Mouse (Mus musculus) MEL (cell line): ENCODE results near the gene Ccdc167. TPM values are rescaled to one million over a fixed set of nuclear protein-coding genes. Genes with fewer than 3 reads are reported as not detected.

Experiments used
- DNase-seq: peaks from one replicate; pipeline ENCODE4 v3.0.0; 2011; ENCODE audit warnings: low read depth, low spot score
- H3K27ac ChIP-seq: 2 replicates; pipeline ENCODE4 v1.5.1; 2012; ENCODE audit warnings: low read depth, mild to moderate bottlenecking, control low read depth, low read length, moderate library complexity; ENCODE audit not compliant: control insufficient read depth
- H3K27me3 ChIP-seq, 2 experiments: fragments of 150-350 bp in 1 of 2; sonication (generic) in 1 of 2; 2 replicates each; pipeline ENCODE4 v1.6.1; 2012; ENCODE audit warnings: low read length in 2 of 2, mild to moderate bottlenecking in 2 of 2, improper control_type of control experiment in 1 of 2, moderate library complexity in 1 of 2; ENCODE audit not compliant: insufficient read depth in 2 of 2, control insufficient read depth in 1 of 2
- H3K36me3 ChIP-seq, 2 experiments: 2 replicates each; pipeline ENCODE4 v1.6.1; 2012 to 2014; ENCODE audit warnings: low read length in 2 of 2, improper control_type of control experiment in 1 of 2, inconsistent platforms in 1 of 2, mild to moderate bottlenecking in 1 of 2; ENCODE audit not compliant: insufficient read depth in 2 of 2, control insufficient read depth in 1 of 2
- H3K4me1 ChIP-seq, 2 experiments: fragments of 150-350 bp in 1 of 2; sonication (generic) in 1 of 2; 2 replicates each; pipeline ENCODE4 v1.6.1; 2012; ENCODE audit warnings: low read length in 2 of 2, improper control_type of control experiment in 1 of 2, mild to moderate bottlenecking in 1 of 2; ENCODE audit not compliant: insufficient read depth in 2 of 2, control insufficient read depth in 1 of 2
- H3K4me3 ChIP-seq, 2 experiments: fragments of 150-350 bp in 1 of 2; sonication (generic) in 1 of 2; 2 replicates each; pipeline ENCODE4 v1.5.1; 2012; ENCODE audit warnings: low read depth in 2 of 2, low read length in 2 of 2, mild to moderate bottlenecking in 2 of 2, moderate library complexity in 2 of 2, control low read depth in 1 of 2, improper control_type of control experiment in 1 of 2; ENCODE audit not compliant: control insufficient read depth in 1 of 2, insufficient read depth in 1 of 2
- H3K79me2 ChIP-seq: 2 replicates; pipeline ENCODE4 v1.6.1; 2012; ENCODE audit warnings: mild to moderate bottlenecking, low read length, moderate library complexity; ENCODE audit not compliant: control insufficient read depth, poor library complexity, insufficient read depth
- H3K9ac ChIP-seq: 2 replicates; pipeline ENCODE4 v1.6.1; 2012; ENCODE audit warnings: low read depth, mild to moderate bottlenecking, control low read depth, low read length, moderate library complexity; ENCODE audit not compliant: control insufficient read depth, poor library complexity, severe bottlenecking
- H3K9me3 ChIP-seq: fragments of 150-350 bp; sonication (generic); replicated peaks from 2 replicates; pipeline ENCODE4 v1.6.1; 2012; ENCODE audit warnings: mild to moderate bottlenecking, low read length, improper control_type of control experiment, moderate library complexity; ENCODE audit not compliant: insufficient read depth
- BHLHE40 ChIP-seq: IDR thresholded peaks from 2 replicates; pipeline ENCODE4 v1.6.1; 2012; ENCODE audit warnings: low read depth, mild to moderate bottlenecking, inconsistent platforms, low read length, improper control_type of control experiment, borderline replicate concordance
- ELF1 ChIP-seq: IDR thresholded peaks from 2 replicates; pipeline ENCODE4 v1.6.1; 2014; ENCODE audit warnings: low read depth, mild to moderate bottlenecking, inconsistent platforms, low read length, improper control_type of control experiment, moderate library complexity
- ETS1 ChIP-seq: IDR thresholded peaks from 2 replicates; pipeline ENCODE4 v1.6.1; 2012; ENCODE audit warnings: low read depth, mild to moderate bottlenecking, inconsistent platforms, low read length, improper control_type of control experiment, moderate library complexity
- GATA1 ChIP-seq: IDR thresholded peaks from 2 replicates; pipeline ENCODE4 v1.6.1; 2011; ENCODE audit warnings: low read depth, low read length, improper control_type of control experiment
- MAX ChIP-seq: IDR thresholded peaks from 2 replicates; pipeline ENCODE4 v1.6.1; 2011; ENCODE audit warnings: low read length, improper control_type of control experiment
- MAZ ChIP-seq: IDR thresholded peaks from 2 replicates; pipeline ENCODE4 v1.6.1; 2012; ENCODE audit warnings: low read depth, mild to moderate bottlenecking, inconsistent platforms, low read length, improper control_type of control experiment
- MYB ChIP-seq: IDR thresholded peaks from 2 replicates; pipeline ENCODE4 v1.6.1; 2011; ENCODE audit warnings: mild to moderate bottlenecking, low read depth, low read length, improper control_type of control experiment
- MYC ChIP-seq: IDR thresholded peaks from 2 replicates; pipeline ENCODE4 v1.6.1; 2011; ENCODE audit warnings: low read depth, mild to moderate bottlenecking, low read length, improper control_type of control experiment, moderate library complexity
- NRF1 ChIP-seq: IDR thresholded peaks from 2 replicates; pipeline ENCODE4 v1.6.1; 2014; ENCODE audit warnings: low read depth, mild to moderate bottlenecking, inconsistent platforms, low read length, improper control_type of control experiment, moderate library complexity; ENCODE audit not compliant: poor library complexity, insufficient read depth, severe bottlenecking
- POLR2AphosphoS2 ChIP-seq: IDR thresholded peaks from 2 replicates; pipeline ENCODE4 v1.6.1; 2011; ENCODE audit warnings: low read length, improper control_type of control experiment
- POLR2AphosphoS5 ChIP-seq: IDR thresholded peaks from 2 replicates; pipeline ENCODE4 v1.6.1; 2012; ENCODE audit warnings: low read depth, borderline replicate concordance, mild to moderate bottlenecking, inconsistent platforms, low read length, moderate library complexity, mixed read lengths
- RAD21 ChIP-seq: IDR thresholded peaks from 2 replicates; pipeline ENCODE4 v1.6.1; 2011; ENCODE audit warnings: mild to moderate bottlenecking, low read depth, low read length, improper control_type of control experiment
- SIN3A ChIP-seq: IDR thresholded peaks from 2 replicates; pipeline ENCODE4 v1.6.1; 2012; ENCODE audit warnings: low read length, improper control_type of control experiment, inconsistent platforms
- TAL1 ChIP-seq: IDR thresholded peaks from 2 replicates; pipeline ENCODE4 v1.6.1; 2012; ENCODE audit warnings: mild to moderate bottlenecking, inconsistent platforms, low read length, moderate library complexity, mixed read lengths
- TBP ChIP-seq: IDR thresholded peaks from 2 replicates; pipeline ENCODE4 v1.8.0; 2011; ENCODE audit warnings: low read depth, low read length, improper control_type of control experiment
- TCF12 ChIP-seq: IDR thresholded peaks from 2 replicates; pipeline ENCODE4 v1.6.1; 2014; ENCODE audit warnings: low read depth, mild to moderate bottlenecking, inconsistent platforms, low read length, improper control_type of control experiment, moderate library complexity
- ZKSCAN1 ChIP-seq: IDR thresholded peaks from 2 replicates; pipeline ENCODE4 v1.6.1; 2012; ENCODE audit warnings: low read depth, mild to moderate bottlenecking, inconsistent platforms, low read length, improper control_type of control experiment, moderate library complexity
- ZMIZ1 ChIP-seq: IDR thresholded peaks from 2 replicates; pipeline ENCODE4 v1.6.1; 2012; ENCODE audit warnings: low read depth, mild to moderate bottlenecking, inconsistent platforms, low read length, improper control_type of control experiment, moderate library complexity
- polyA plus RNA-seq, 2 experiments: library from polyadenylated mRNA; stranded (reverse) in 1 of 2; unstranded in 1 of 2; fragments of >175 nt in 1 of 2; fragments of >200 nt in 1 of 2; gene quantifications; 2 replicates each; pipeline versions ENCODE4 v1.2.1 to v1.2.4; 2012; ENCODE audit warnings: low replicate concordance in 2 of 2, low read depth in 1 of 2; ENCODE audit not compliant: insufficient read length in 2 of 2, insufficient read depth in 1 of 2, missing spikeins in 1 of 2
- total RNA-seq: library from RNA; depleted of rRNA; stranded (reverse); fragments of 300-350 nt; gene quantifications from 2 replicates; pipeline ENCODE4 v1.2.3, GENCODE M21; 2012

The Ccdc167 gene
- total and polyA plus RNA-seq, 3 experiments: 12.1 to 13.4 TPM; not detected in 1

DNA sequence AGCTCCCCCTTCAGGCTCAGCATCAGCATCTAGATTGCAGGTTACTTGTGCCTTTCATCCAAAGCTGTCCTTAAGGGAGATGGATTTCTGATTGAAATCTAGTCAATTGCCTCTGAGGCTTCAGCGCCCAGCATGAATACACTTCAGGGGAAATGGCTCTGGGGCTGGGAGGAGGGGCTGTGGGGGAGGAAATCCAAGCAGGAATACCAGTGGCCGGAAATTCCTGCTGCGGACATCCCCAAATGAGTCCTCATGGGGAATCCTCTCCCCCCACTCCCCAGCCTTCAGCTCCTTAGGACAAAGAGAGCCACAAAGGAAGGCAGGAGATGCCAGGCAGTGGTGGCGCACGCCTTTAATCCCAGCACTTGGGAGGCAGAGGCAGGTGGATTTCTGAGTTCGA is 30.6 kb upstream of the Ccdc167 start:
- H3K36me3 ChIP-seq: no peaks in the 10 kb centered on the region
- H3K9me3 ChIP-seq: no peaks in the 10 kb centered on the region
- H3K27me3 ChIP-seq: peaks cover 18 to 28% of the 10 kb centered on the region in 2 experiments
- no peak overlapping the region for H3K27ac ChIP-seq
- H3K9ac ChIP-seq: no peak overlapping the region
- no peak for DNase-seq
- H3K4me3 ChIP-seq: no peak overlapping the region
- TF ChIP-seq ZMIZ1 (no peak), GATA1 (no peak), POLR2AphosphoS5 (no peak), ELF1 (no peak), MAX (no peak)
- H3K4me1 ChIP-seq: no peaks in the 10 kb centered on the region
- H3K79me2 ChIP-seq: no peaks in the 10 kb centered on the region

DNA sequence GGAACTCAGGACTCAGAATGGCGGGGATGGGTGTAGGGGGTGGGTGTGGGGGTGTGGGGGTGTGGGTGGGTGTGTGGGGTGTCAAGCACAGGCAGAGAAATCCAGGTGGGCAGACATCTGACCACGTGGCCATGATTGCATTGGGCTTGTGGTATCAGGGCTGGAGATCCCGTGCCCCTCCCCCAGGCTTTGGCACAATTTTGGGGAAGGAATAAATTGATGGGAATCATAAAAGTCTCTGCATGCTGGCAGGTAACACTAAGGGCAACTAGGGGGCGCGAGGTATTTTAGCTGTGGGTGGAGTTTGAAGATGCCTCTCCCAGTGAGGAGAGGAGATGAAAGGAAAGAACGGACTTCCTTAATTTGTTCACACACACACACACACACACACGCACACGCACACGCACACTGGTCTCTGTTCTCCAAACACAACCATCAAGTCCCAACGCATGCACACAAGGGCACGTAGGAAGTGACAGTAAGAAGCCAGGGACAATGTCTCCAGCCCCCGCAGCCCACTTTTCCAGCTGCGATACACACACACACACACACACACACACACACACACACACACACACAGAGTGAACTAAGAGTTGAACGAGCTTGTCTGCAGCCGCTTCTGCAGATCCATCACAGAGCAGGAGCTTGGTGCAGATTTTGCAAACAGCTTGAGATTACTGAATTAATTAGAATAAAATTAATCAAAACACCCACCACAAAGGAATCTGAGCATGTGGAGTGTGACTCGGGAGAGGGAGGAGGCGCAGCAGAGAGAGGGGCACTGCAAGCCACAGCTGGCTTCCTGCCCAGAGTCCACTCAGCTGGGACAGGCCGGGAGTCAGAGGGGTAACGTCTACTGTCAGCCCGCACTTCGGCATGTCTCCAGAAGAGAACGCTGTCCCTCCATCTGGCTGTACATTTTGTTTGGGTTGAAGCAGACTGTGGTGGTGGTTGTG is 21.3 kb upstream of the Ccdc167 start:
- H3K9ac ChIP-seq: no peak overlapping the region
- no peaks in the 10 kb centered on the region for H3K36me3 ChIP-seq
- no peak overlapping the region for H3K4me3 ChIP-seq
- H3K79me2 ChIP-seq: no peaks in the 10 kb centered on the region
- H3K9me3 ChIP-seq: no peaks in the 10 kb centered on the region
- no peak for TF ChIP-seq MYC
- TF ChIP-seq TAL1: no peak
- TF ChIP-seq ZKSCAN1: no peak
- no peak for TF ChIP-seq TCF12
- TF ChIP-seq MAZ: no peak
- TF ChIP-seq NRF1: no peak
- TF ChIP-seq TBP: no peak
- TF ChIP-seq SIN3A: no peak
- no peak for TF ChIP-seq POLR2AphosphoS5
- no peak for TF ChIP-seq BHLHE40
- no peak for TF ChIP-seq POLR2AphosphoS2
- no peak for TF ChIP-seq MAX
- TF ChIP-seq ETS1: no peak
- TF ChIP-seq MYB: no peak
- TF ChIP-seq RAD21: no peak
- H3K27me3 ChIP-seq: peaks cover 0 to 4% of the 10 kb centered on the region in 2 experiments; a peak in 3 of 4 replicates
- no peaks in the 10 kb centered on the region for H3K4me1 ChIP-seq
- H3K27ac ChIP-seq: no peak overlapping the region
- peak; percentile 21 for DNase-seq
